Mouse (Mus musculus): ENCODE data around the gene Insr.
"Not testable (repeated sequence)": the region's sequence is repeated elsewhere in the genome, so short reads cannot be mapped to it uniquely, and the experiment has no call there.

The Insr gene

DNA sequence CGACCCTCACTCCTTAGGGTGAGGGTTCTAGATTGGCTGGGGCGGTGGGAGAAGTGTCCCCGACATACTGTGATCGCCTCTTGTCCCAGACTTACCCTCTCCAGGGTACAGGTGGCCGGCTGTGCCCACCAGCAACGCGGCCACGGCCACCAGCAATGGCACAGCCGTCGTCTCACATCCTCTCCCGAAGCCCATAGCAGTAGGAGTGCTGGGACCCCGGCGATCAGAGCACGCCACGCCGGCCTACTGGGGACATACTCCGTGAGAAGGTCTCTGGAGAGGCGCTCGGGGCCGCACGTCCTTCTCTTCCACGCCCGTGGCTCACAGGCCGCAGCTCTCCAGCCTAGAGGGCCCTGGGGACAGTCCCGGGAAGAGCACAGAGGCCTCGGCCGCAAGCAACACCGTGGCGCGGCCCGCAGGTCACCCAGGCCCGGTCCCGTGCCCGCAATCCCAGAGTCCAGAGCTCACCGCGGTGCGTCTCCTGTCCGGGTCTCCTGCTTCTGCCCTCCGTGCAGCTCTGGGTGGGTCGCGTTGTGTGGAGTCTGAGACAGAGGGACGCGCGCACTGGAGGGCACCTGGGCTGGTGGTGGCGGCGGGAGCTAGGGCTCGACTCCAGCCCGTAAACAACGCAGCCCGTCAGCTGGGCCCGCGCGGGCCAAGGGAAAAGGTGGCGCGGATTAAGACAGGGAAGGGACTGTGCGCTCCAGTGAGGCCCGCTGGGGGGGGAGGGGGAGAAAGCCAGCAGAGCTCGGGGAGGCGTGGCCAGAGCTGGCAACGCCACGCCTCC lies at the start of gene Insr:
Insr (minus strand) TSS at position 684 of the 787 bp plus-strand sequence.
- peak; percentile 96 for DNase-seq (ENCODE audit: low spot score)

DNA sequence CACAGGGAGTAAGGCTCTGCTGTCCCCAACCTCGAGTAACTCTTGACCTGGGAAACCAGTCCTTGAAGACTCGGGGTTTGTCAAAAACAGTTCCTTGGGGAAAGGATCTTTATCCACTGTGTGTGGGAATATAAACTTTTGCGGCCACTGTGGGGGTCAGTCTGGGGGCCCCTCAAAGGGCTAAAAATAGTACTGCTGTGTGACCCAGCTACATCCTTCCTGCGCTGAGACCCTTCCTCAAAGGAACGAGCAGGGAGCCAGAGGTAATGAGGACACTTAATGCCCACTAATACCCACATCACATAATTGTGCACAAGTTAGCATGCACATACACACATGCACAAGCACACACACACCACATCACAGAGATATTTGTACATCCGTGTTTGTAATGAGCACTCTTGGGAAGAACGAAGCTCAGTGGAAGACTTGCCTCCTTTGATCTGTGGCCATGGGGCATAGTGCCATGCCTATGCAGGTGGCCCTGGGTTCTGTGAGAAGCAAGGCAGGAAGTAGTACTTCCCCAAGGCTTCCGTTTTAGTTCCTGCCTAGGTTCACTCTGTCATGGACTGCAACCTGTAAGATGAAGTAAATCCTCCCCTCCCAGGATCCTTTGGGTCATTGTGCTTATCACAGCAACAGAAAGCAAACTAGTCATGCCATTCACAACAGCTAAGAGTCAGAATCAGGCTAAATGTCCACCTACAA lies 48.3 kb upstream of the Insr start:
- DNase-seq (ENCODE audit: low spot score) = no peak

DNA sequence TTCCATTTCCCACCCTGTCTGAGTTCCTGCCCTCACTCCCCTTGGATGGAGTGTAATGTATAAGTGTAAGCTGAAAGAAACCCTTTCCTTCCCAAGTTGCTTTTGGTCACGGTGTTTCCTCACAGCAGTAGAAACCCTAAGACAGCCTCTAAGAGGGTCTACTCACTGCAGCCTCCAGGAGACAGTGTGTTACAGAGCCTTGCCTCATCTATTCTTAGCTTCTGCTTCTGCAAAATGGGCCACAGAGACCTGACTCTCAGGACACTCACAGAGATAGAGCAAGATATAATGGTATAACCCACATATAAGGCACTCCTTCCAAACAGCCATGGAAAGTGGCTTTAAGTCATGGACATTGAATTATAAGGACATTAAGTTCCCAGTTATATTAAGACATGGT lies 47.6 kb upstream of the Insr start:
- DNase-seq (ENCODE audit: low spot score) = no peak

DNA sequence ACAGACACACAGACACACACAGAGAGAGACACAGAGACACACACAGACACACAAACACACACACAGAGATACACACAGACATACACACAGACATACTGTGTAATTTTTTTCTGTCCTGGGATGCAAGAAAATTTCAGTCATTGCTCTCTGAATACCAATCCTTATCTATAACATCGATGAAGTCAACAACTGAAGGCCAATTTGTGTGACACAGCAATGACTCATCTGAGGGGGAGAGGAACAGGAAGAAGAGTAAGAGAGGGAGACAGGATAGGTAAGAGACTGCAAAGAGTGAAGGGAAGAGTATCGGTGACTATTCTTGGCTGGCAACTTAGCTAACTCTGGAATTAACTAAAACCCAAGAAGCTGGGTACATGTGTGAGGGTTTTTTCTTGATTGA lies 44.8 kb upstream of the Insr start:
- no peak for DNase-seq (ENCODE audit: low spot score)

DNA sequence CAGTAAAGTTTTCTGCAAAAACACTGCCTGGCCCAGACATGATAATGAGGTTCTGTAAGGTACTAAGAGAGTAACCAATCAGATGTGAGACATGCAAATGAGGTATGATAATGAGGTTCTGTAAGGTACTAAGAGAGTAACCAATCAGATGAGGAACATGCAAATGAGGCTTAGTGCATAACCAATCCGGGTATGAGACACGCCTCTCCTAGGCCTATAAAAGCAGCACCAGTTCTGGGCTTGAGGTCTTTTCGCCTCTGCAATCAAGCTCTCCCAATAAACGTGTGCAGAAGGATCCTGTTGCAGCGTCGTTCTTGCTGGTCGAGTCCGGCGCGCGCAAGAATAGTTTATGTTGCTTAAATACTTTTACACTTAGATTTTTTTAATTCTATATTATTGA lies 39.9 kb upstream of the Insr start:
- not testable (repeated sequence) for DNase-seq (ENCODE audit: low spot score)

DNA sequence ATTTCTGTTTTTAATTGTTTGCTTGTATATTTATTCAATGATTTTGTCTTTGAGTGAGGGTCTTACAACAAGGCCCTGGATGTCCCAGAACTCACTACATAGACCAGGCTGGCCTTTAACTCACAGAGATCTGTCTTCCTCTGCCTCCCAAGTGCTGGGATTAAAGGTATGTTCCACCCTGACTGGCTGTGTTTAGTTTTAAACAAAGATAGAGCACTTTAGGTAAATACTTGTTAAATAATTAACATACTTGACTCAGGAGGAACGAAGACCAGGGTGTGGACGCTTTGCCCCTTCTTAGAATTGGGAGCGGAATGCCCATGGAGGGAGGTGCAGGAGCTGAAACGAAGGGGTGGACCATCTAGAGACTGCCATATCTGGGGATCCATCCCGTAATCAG lies 37.2 kb upstream of the Insr start:
- DNase-seq (ENCODE audit: low spot score) = no peak

DNA sequence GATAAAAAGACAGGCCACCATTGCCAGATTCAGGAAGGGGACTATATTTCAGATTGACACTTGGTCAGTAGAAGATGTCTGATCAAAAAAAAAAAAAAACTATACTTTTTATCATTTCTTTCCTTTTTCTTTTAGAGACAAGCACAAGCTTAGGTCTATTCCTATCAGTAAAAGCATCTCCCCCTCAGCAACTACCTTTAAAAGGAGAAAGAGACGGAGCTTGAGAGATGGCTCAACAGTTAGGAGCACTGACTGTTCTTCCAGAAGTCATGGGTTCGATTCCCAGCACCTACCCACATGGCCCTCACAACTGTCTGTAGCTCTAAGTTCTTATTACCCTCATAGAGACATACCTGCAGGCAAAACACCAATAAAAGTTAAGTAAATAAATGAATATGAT lies 34.9 kb upstream of the Insr start:
- DNase-seq (ENCODE audit: low spot score) = no peak

DNA sequence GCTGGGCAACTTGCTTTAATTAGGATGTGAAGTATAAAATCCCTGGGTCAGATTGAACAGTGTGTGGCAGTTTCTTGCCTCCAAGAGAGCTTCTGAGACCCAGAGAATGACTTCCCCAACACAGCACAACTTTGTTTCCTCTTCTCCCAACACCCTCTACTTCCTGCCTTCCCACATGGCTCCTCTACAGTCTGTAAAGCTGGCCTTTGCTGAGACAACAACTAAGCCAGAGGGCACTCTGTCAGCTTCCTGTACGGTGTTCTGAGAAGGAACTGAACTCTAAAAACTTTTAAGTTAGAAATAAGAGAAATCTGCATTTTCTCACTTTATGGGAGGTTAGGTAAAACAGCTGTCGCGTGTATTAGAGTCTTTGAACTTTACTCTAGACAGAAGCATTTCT lies 34.4 kb upstream of the Insr start:
- no peak for DNase-seq (ENCODE audit: low spot score)

DNA sequence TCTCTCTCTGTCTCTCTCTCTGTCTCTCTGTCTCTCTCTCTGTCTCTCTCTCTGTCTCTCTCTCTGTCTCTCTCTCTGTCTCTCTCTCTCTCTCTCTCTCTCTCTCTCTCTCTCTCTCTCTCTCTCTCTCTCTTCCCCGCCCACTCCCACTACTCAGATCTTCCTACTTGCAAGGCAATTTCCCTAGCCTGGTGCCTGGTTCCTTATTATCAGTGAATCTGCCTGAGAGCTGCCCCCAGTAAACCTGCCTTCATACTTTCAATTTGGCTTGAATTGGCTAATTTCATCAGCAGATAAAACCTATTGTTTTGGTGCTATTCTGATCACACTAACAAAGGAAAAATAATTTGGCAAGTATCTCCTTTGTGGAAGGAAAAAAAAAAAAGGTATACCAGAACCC lies 34.0 kb upstream of the Insr start:
- not testable (repeated sequence) for DNase-seq (ENCODE audit: low spot score)

DNA sequence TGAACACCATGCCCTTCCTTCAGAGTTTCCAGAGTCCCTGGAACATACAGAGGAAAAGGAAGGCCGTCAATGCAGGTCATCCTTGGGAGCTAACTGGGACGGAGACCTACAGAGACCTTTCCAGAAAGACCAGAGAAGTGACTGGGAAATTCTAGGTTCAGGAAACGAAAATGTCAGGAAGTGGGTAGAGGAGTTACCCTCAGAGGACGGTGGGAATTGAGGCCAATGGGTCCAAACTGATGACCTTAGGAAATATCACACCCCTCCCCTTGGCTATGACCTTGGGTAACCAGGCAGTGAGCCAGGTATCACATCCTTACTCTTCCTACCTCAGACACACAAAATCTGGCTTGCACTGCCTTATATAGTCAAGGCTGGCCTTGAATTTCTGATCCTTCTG lies 32.1 kb upstream of the Insr start:
- no peak for DNase-seq (ENCODE audit: low spot score)

DNA sequence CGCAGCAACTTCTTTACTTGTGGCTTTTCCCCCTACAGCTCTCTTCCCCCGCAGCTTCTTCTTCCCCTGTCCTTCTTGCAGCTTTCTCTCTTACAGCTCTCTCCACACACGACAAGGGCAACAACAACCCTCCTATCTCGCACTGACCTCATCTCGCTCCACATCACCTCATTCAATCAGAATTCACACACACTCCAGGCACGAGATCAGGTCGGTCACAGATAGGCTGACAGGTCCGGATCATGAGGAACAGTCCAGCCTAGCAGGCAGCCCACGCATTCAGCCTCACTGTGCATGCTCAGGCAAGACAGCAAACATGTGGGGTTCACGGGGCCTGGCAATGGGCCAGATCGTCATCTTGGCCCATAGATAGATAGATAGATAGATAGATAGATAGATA lies 30.2 kb upstream of the Insr start:
- no peak for DNase-seq (ENCODE audit: low spot score)

DNA sequence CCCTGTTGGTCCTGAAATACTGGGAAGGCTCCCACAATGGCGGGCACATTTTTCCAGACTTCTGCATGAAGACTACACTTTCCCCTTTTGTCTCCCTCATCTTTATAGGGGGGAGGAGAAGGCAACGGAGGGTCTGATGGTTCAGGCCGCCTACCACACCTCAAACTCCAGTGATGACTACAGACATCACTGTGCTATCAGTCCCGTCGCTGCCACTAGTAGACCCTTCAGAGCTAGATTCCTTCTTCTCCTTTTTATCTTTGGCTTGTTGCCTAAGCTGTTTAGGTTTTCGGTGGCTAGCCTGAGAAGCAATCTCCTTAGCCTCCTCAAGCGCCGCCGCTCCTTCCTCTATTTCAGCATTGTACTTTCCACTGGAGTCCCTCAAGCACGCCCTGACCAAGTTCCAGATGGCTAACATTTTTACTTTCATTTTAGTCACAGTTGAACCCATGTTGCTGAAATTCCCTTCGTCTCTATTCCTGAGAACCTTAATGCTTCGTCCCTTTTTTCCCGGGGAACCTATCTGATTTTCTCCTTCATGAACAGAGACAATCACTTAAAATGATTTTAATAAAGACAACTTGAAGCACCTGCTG lies 28.9 kb upstream of the Insr start:
- DNase-seq (ENCODE audit: low spot score) = not testable (repeated sequence)

DNA sequence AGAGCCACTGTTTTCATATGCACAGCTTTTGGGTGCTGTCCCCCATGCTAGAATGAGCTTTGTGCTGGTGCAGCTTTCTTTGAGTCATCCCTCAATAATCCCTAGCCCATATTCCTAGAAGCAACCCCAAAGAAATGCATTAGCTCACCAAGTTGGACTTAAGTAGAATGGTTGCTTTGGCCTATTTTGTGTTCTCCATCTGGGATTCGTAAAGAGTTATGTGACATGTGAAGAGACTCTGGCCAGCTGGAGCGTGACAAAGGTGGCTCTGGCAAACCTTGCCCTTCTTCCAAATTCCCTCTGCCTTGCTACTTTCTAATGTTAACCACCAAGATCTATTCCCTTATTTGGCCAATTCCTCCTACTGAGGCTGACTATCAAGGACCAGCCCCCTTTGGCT lies 22.7 kb upstream of the Insr start:
- no peak for DNase-seq (ENCODE audit: low spot score)

DNA sequence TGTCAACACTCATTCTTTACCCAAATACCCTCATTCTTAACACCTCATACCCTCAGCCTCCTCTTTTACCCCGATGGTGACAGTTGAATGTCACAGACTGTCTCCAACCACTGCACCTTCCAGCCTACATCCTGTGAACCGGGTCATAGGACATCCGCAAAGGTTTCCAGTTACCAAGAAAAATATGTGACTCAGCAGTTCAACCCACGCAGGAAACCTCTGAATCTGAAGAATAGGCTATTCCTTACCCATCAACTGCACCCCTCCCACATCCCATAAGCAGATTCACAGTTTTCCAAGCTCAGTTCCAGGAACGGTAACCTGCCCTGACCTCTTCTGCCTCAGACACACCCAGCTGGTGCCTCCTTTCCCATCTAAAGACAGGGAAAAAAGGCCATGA lies 19.9 kb upstream of the Insr start:
- DNase-seq (ENCODE audit: low spot score) = no peak

DNA sequence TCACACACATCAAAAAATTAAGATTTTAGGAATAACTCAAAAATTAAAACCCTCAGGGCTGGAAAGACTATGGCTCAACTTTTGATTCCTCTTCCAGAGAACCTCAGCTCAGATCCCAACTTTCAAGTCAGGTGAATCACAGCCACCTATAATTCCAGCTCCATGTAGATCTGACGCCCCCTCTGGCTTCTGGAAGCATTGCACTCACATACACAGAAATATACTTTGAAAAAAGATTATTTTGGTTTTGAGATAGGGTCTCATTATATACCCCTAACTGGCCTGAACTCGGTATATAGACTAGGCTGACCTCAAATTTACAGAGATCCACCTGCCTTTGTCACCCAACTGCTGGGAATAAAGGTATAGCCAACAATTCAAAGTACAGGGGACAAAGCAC lies 6.4 kb upstream of the Insr start:
- no peak for DNase-seq (ENCODE audit: low spot score)

DNA sequence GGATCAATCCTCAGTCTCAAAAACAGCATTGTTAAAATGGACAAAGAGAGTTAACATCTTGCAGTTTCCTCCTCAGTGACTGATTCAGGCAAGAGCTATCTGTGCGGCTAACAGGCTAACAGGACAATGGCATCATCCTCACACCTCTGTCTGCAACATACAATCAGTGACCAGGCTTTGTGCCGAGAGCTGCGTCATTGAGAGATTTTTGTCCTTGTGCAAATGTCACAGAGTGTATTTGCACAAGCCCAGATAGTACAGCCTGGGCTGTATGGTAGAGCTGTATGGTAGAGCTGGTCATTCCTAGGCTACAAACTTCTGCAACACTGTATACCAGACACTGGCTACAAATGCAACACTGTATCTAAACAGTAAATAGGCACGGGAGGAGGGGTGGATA lies 5.2 kb upstream of the Insr start:
- no peak for DNase-seq (ENCODE audit: low spot score)

DNA sequence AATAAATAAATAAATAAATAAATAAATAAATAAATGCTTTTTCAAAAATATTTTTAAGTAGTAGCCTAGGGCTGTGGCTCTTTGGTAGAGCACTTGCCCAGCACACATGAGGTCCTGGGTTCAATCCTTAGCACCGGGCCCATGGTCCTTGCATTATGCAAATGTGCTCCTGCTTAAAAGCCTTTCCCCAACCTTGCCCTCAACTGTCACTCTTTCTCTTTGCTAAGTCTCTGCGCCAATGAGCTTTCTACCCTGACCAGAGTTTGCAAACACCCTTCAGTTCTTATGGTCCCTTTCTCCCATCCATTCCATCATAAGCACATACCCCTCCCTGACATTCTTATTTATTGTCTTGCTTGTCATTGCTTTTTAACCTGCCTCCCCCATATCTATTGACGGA lies 1.9 kb upstream of the Insr start:
- no peak for DNase-seq (ENCODE audit: low spot score)

DNA sequence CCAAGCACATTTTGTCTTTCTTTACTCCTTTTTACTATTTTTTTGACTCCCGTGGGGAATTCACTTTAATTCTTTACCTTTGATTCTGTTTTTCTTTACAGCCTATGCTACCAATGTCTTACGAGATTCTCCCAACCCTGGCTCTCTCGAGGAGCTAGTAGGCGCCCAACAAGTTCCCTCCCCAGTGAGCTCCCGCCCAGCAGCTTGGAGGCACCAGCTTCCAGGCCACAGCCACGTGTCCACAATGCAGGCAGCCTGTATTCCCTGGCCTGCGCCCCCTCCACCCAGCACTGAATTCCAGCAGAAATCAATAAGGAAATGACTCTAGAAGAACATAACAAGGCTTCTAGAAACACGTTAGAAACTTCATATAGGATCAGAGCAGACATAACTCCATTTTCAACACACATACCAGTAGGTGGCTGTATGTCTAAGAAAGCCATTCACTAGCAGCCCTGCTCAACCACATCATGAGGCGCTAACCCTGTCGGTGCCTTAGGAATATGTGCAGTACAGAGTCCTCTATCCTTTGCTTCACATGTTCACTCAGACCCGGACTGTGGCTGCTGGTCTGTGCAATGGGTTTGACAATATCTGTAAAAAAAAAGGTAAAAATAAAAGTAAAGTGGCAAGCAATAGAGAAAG lies 971 bp upstream of the Insr start:
- peak; percentile 16 for DNase-seq (ENCODE audit: low spot score)

DNA sequence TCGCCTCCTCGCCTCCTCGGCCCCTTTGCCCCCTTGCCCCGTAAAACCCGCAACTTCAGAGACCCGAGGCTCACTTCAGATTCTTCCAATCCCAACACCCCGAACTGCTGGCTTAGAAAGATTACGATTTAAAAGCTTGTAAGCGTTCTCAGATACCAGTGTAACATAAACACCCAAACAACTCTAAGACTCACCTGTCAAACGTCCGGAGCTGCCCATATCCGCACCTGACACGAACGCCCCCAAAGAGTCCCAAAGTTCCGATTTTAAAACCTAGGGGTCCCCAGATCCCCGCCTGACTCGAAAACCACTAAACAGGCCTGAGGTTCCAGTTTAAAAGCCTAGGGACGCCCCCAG lies 282 bp upstream of the Insr start:
- DNase-seq (ENCODE audit: low spot score) = no peak

DNA sequence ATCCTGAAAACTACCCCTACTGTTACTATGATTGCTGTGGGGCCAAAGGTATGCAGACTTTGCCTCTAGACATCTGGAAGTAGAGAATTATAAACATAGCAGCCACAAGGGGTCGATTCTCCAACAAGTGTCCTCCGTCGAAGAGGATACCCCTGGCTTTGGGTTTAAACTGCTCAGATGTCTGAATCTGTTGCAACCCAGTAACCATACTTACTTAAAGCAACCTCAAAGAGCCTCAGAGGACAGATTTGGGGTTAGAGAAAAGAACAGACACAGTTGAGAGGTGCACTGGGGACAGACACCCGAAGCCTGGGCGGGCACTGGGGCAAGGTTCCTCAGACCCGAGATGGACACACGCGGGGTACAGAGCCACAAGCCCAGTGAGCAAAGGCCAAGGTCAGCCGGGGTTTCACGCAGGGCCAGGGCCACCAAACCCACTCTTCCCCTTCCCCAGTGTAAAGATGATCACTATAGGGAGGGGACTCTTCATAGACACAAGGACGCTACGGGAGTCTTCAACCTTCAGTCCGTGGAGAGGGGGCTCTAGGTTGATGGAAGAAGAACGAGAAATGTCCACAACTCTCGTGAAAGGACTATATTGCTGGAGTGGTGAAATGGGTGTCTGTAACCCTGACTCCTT lies 1.1 kb downstream of the Insr start:
- peak; percentile 26 for DNase-seq (ENCODE audit: low spot score)

DNA sequence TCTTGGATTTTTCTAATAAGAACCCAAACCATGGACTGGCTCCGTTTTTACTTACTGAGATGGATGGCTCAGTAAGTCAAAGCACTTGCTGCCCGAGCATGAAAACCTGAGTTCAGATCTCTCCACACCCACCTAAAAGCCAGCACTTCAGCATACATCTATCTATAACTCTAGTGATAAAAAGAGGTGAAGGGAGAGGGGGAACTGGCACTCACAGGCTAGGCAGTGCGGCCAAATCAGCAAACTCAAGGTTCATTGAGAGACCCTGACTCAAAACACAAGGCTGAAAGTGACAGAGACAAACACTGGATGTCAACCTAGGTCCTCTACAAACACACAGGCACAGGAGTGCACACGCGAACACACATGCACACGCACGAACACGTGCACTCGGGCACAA lies 2.2 kb downstream of the Insr start:
- no peak for DNase-seq (ENCODE audit: low spot score)

DNA sequence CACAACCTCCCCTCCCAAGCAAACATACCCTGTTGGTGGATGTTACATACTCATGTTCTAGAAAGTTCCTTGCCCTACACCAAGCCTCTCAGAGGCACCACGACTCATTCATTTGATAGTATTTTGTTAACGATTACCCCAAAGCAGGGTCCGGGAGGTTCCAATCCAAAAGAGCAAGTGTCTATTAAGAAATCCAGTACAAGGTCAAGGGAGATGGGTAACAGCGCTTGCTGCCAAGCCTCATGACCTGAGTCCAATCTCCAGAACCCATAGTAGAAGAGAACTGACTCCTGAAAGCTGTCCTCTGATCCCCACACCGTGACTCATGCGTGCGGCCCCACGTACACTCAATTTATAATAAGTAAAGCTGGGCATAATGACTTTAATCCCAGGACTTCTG lies 3.4 kb downstream of the Insr start:
- no peak for DNase-seq (ENCODE audit: low spot score)

DNA sequence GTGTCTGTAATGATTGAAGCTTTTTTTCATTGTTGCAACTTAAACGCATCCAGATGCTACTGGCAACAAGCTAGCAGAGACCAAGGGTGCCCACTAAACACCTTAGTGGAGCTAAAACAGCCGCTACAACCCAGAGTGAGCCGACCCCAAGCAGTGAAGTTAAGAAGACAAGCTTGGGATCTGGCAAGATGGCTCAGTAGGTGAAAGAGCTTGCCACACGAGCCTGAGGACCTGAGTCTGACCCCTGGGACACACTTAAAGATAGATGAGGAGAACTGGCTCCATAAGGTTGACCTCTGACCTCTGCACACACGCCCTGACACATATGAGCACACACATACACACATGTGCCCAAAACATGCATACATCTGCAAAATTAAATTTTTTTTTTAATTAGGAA lies 4.2 kb downstream of the Insr start:
- no peak for DNase-seq (ENCODE audit: low spot score)
